Mouse (Mus musculus) CD4-positive helper T cell, adult 2 months (primary cell): Measurements from ENCODE around the gene Zan.
"Not testable (repeated sequence)": the region's sequence is repeated elsewhere in the genome, so short reads cannot be mapped to it uniquely, and the experiment has no call there.

Experiments
- DNase-seq: peaks from one replicate; pipeline ENCODE4 v3.0.0-alpha.2; 2012; ENCODE audit warnings: low read depth, missing footprints, low spot score

Gene Zan

GRCm38 (mm10) chr5:137501709-137502666, 25.1 kb upstream of the Zan start, which contains the start of gene Pop7:
Gene Pop7, minus strand, starts transcription at chr5:137502518.
- peak; percentile 100 for DNase-seq

GRCm38 (mm10) chr5:137500186-137500585, 23.3 kb upstream of the Zan start:
- DNase-seq, result no peak

GRCm38 (mm10) chr5:137493831-137494230, 17.0 kb upstream of the Zan start:
- DNase-seq, result no peak

GRCm38 (mm10) chr5:137491559-137491958, 14.7 kb upstream of the Zan start:
- DNase-seq, result no peak

GRCm38 (mm10) chr5:137487616-137488015, 10.8 kb upstream of the Zan start:
- DNase-seq, result no peak

- DNase-seq, result no peak
Measured at GRCm38 (mm10) chr5:137485851-137486155, 8.9 kb upstream of the Zan start.

GRCm38 (mm10) chr5:137485071-137485850, 8.4 kb upstream of the Zan start:
- no peak for DNase-seq

- DNase-seq, result no peak
Measured at GRCm38 (mm10) chr5:137481897-137482296, 5.0 kb upstream of the Zan start.

- DNase-seq, result peak; percentile 54
Measured at GRCm38 (mm10) chr5:137481138-137481537, 4.3 kb upstream of the Zan start.

GRCm38 (mm10) chr5:137474351-137474750, 2.5 kb downstream of the Zan start:
- DNase-seq, result no peak

GRCm38 (mm10) chr5:137472252-137472904, 4.5 kb downstream of the Zan start:
- no peak for DNase-seq

- no peak for DNase-seq
Measured at GRCm38 (mm10) chr5:137466946-137467345, 9.9 kb downstream of the Zan start.

GRCm38 (mm10) chr5:137465049-137465448, 11.8 kb downstream of the Zan start:
- no peak for DNase-seq

GRCm38 (mm10) chr5:137455866-137456591, 20.8 kb downstream of the Zan start:
- DNase-seq, result no peak

GRCm38 (mm10) chr5:137455206-137455605, 21.7 kb downstream of the Zan start:
- DNase-seq, result no peak

- DNase-seq, result no peak
Measured at GRCm38 (mm10) chr5:137445536-137445935, 31.3 kb downstream of the Zan start.

- no peak for DNase-seq
Measured at GRCm38 (mm10) chr5:137440216-137440855, 36.5 kb downstream of the Zan start.

- no peak for DNase-seq
Measured at GRCm38 (mm10) chr5:137433889-137434288, 43.0 kb downstream of the Zan start.

GRCm38 (mm10) chr5:137430402-137430801, 46.5 kb downstream of the Zan start:
- not testable (repeated sequence) for DNase-seq

GRCm38 (mm10) chr5:137425648-137426047, 51.2 kb downstream of the Zan start:
- peak; percentile 16 for DNase-seq

- DNase-seq, result no peak
Measured at GRCm38 (mm10) chr5:137419841-137420240, 57.0 kb downstream of the Zan start.
